Mouse (Mus musculus) MEL (cell line): ENCODE results near the gene Gm10518.

Experiments used
- CHD2 ChIP-seq: IDR thresholded peaks from 2 replicates; pipeline ENCODE4 v1.6.1; 2011; ENCODE audit warnings: low read length, improper control_type of control experiment
- CTCF ChIP-seq, 3 experiments: IDR thresholded peaks in 2 of 3; conservative IDR thresholded peaks in 1 of 3; 2 replicates each; pipeline ENCODE4 v1.5.1; 2011 to 2012; ENCODE audit warnings: low read length in 3 of 3, low read depth in 2 of 3, mild to moderate bottlenecking in 2 of 3, improper control_type of control experiment in 1 of 3, inconsistent platforms in 1 of 3, mixed read lengths in 1 of 3, moderate library complexity in 1 of 3; ENCODE audit not compliant: control insufficient read depth in 1 of 3, insufficient read depth in 1 of 3, poor library complexity in 1 of 3, severe bottlenecking in 1 of 3
- EP300 ChIP-seq, 2 experiments: IDR thresholded peaks; 2 replicates each; pipeline ENCODE4 v1.6.1; 2011; ENCODE audit warnings: improper control_type of control experiment in 2 of 2, low read length in 2 of 2, low read depth in 1 of 2, mild to moderate bottlenecking in 1 of 2
- GATA1 ChIP-seq: IDR thresholded peaks from 2 replicates; pipeline ENCODE4 v1.6.1; 2011; ENCODE audit warnings: low read depth, low read length, improper control_type of control experiment
- MYC ChIP-seq: IDR thresholded peaks from 2 replicates; pipeline ENCODE4 v1.6.1; 2011; ENCODE audit warnings: low read depth, mild to moderate bottlenecking, low read length, improper control_type of control experiment, moderate library complexity
- POLR2A ChIP-seq, 2 experiments: IDR thresholded peaks; 2 replicates each; pipeline ENCODE4 v1.6.1; 2011 to 2012; ENCODE audit warnings: low read length in 2 of 2, mild to moderate bottlenecking in 2 of 2, control low read depth in 1 of 2, improper control_type of control experiment in 1 of 2, low read depth in 1 of 2, moderate library complexity in 1 of 2; ENCODE audit not compliant: control insufficient read depth in 1 of 2, insufficient read depth in 1 of 2, poor library complexity in 1 of 2
- POLR2AphosphoS2 ChIP-seq: IDR thresholded peaks from 2 replicates; pipeline ENCODE4 v1.6.1; 2011; ENCODE audit warnings: low read length, improper control_type of control experiment
- POLR2AphosphoS5 ChIP-seq: IDR thresholded peaks from 2 replicates; pipeline ENCODE4 v1.6.1; 2012; ENCODE audit warnings: low read depth, borderline replicate concordance, mild to moderate bottlenecking, inconsistent platforms, low read length, moderate library complexity, mixed read lengths
- SIN3A ChIP-seq: IDR thresholded peaks from 2 replicates; pipeline ENCODE4 v1.6.1; 2012; ENCODE audit warnings: low read length, improper control_type of control experiment, inconsistent platforms
- TAL1 ChIP-seq: IDR thresholded peaks from 2 replicates; pipeline ENCODE4 v1.6.1; 2012; ENCODE audit warnings: mild to moderate bottlenecking, inconsistent platforms, low read length, moderate library complexity, mixed read lengths
- ZKSCAN1 ChIP-seq: IDR thresholded peaks from 2 replicates; pipeline ENCODE4 v1.6.1; 2012; ENCODE audit warnings: low read depth, mild to moderate bottlenecking, inconsistent platforms, low read length, improper control_type of control experiment, moderate library complexity
- ZNF384 ChIP-seq: IDR thresholded peaks from 2 replicates; pipeline ENCODE4 v1.6.1; 2012; ENCODE audit warnings: low read depth, mild to moderate bottlenecking, inconsistent platforms, low read length, improper control_type of control experiment

DNA sequence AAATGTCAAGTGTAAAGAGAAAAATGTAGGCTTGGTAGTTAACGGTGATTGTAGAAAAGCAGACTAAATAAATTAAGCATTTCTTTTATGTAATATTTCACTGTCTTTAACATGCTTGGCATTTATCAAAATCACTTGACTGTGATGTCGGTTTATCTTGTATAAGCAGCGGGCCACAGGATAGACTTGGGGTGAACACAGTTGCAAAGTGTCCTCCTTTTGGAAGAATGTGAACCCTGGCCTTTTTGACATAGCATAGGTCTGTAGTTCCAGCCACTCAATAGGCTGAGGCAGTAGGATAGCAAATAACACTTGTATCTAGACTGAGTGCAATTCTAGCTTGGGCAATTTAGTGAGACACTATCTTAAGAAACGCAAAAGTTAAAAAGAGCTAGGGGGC lies 4.3 kb downstream of the Gm10518 start:
- TF ChIP-seq CTCF (IDR thresholded peaks at IDR 0.05 in 2 of 3, conservative IDR thresholded peaks at IDR 0.05 in 1 of 3; ENCODE audit: control insufficient read depth in 1 of 3, insufficient read depth in 1 of 3, low read depth in 2 of 3, low read length in 3 of 3, poor library complexity in 1 of 3, severe bottlenecking in 1 of 3) = no peak
- no peak for TF ChIP-seq CHD2
- TF ChIP-seq POLR2A (IDR thresholded peaks at IDR 0.05; ENCODE audit: control insufficient read depth in 1 of 2, insufficient read depth in 1 of 2, low read depth in 1 of 2, low read length in 2 of 2, poor library complexity in 1 of 2) = no peak
- TF ChIP-seq ZKSCAN1 = no peak
- TF ChIP-seq GATA1 = no peak
- 0 out of 2 replicates have a peak, but pooled peaks have one; percentile 13 for TF ChIP-seq SIN3A
- peak; percentile 29 to 62; a peak in 2 of 4 replicates for TF ChIP-seq EP300 (IDR thresholded peaks at IDR 0.05; ENCODE audit: low read depth in 1 of 2, low read length in 2 of 2)
- TF ChIP-seq TAL1 = peak; percentile 42
- no peak for TF ChIP-seq POLR2AphosphoS2
- TF ChIP-seq MYC = no peak
- no peak for TF ChIP-seq POLR2AphosphoS5
- TF ChIP-seq ZNF384 = no peak
